Mouse (Mus musculus): Measurements from ENCODE around the gene Phf11c. TPM values are rescaled to one million over a fixed set of nuclear protein-coding genes. Genes with fewer than 3 reads are reported as not detected.

The Phf11c gene
- polyA plus RNA-seq, 2 experiments, result 0.51 to 0.78 TPM

- no peaks in the 10 kb centered on the region for H3K9me3 ChIP-seq (ENCODE audit: control insufficient read depth, low read length)
- DNase-seq (ENCODE audit: low read depth in 3 of 3, low spot score in 3 of 3), result no peak
- 77% methylated on average over 3 of the region's 3 CpGs for WGBS (ENCODE audit: insufficient replicate concordance)
- H3K4me2 ChIP-seq (ENCODE audit: low read depth), result no peak overlapping the region
- TF ChIP-seq EP300 (IDR thresholded peaks at IDR 0.05; ENCODE audit: low read depth), result no peak
- TF ChIP-seq CTCF (IDR thresholded peaks at IDR 0.05; ENCODE audit: low read depth), result no peak
- H3K4me1 ChIP-seq (replicated peaks; ENCODE audit: control insufficient read depth in 2 of 2, insufficient read depth in 2 of 2, low read length in 1 of 2), result peaks cover 4 to 7% of the 10 kb centered on the region in 2 experiments
- H3K36me3 ChIP-seq (replicated peaks; ENCODE audit: control insufficient read depth, insufficient read depth, low read depth), result peaks cover 3% of the 10 kb centered on the region
- no peak overlapping the region for H3K27ac ChIP-seq
- H3K4me3 ChIP-seq (ENCODE audit: insufficient read depth in 1 of 2, low read depth in 2 of 2, low read length in 2 of 2), result no peak overlapping the region
- no peaks in the 10 kb centered on the region for H3K27me3 ChIP-seq (ENCODE audit: control insufficient read depth, insufficient read depth, low read length)
- no peak overlapping the region for H3K9ac ChIP-seq (replicated peaks)
- no peak for ATAC-seq (ENCODE audit: insufficient read depth)
Measured at GRCm38 (mm10) chr14:59437398-59437797, 42.2 kb upstream of the Phf11c start.

GRCm38 (mm10) chr14:59435206-59435605 is 40.0 kb upstream of the Phf11c start:
- no peak overlapping the region for H3K27ac ChIP-seq
- H3K4me1 ChIP-seq (replicated peaks; ENCODE audit: control insufficient read depth in 2 of 2, insufficient read depth in 2 of 2, low read length in 1 of 2), result peaks cover 2 to 4% of the 10 kb centered on the region in 2 experiments
- ATAC-seq (ENCODE audit: insufficient read depth), result no peak

GRCm38 (mm10) chr14:59433902-59434301 is 38.7 kb upstream of the Phf11c start:
- H3K9ac ChIP-seq (replicated peaks), result no peak overlapping the region
- H3K4me3 ChIP-seq (ENCODE audit: insufficient read depth in 1 of 2, low read depth in 2 of 2, low read length in 2 of 2), result no peak overlapping the region
- H3K27ac ChIP-seq, result no peak overlapping the region
- DNase-seq (ENCODE audit: low read depth in 3 of 3, low spot score in 3 of 3) (no peak), ATAC-seq (ENCODE audit: insufficient read depth) (peak; percentile 33; the same call in 1 of the 2 replicates)
- no peaks in the 10 kb centered on the region; a peak in 1 of 4 replicates for H3K4me1 ChIP-seq (replicated peaks; ENCODE audit: control insufficient read depth in 2 of 2, insufficient read depth in 2 of 2, low read length in 1 of 2)
- no peak for TF ChIP-seq EP300 (IDR thresholded peaks at IDR 0.05; ENCODE audit: low read depth)
- WGBS (ENCODE audit: insufficient replicate concordance), result 38% methylated on average over 2 of the region's 2 CpGs
- no peaks in the 10 kb centered on the region for H3K9me3 ChIP-seq (ENCODE audit: control insufficient read depth, low read length)
- H3K36me3 ChIP-seq (replicated peaks; ENCODE audit: control insufficient read depth, insufficient read depth, low read depth), result peaks cover 3% of the 10 kb centered on the region
- no peaks in the 10 kb centered on the region for H3K27me3 ChIP-seq (ENCODE audit: control insufficient read depth, insufficient read depth, low read length)
- no peak overlapping the region for H3K4me2 ChIP-seq (ENCODE audit: low read depth)

More at GRCm38 (mm10) chr14:59435206-59435605, 40.0 kb upstream of the Phf11c start:
- peaks cover 3% of the 10 kb centered on the region for H3K36me3 ChIP-seq (replicated peaks; ENCODE audit: control insufficient read depth, insufficient read depth, low read depth)
- H3K4me3 ChIP-seq (ENCODE audit: insufficient read depth in 1 of 2, low read depth in 2 of 2, low read length in 2 of 2), result no peak overlapping the region
- DNase-seq (ENCODE audit: low read depth in 3 of 3, low spot score in 3 of 3), result no peak
- TF ChIP-seq CTCF (IDR thresholded peaks at IDR 0.05; ENCODE audit: low read depth), result no peak
- TF ChIP-seq EP300 (IDR thresholded peaks at IDR 0.05; ENCODE audit: low read depth), result no peak
- no peak overlapping the region for H3K9ac ChIP-seq (replicated peaks)
- H3K27me3 ChIP-seq (ENCODE audit: control insufficient read depth, insufficient read depth, low read length), result no peaks in the 10 kb centered on the region
- no peaks in the 10 kb centered on the region for H3K9me3 ChIP-seq (ENCODE audit: control insufficient read depth, low read length)
- H3K4me2 ChIP-seq (ENCODE audit: low read depth), result no peak overlapping the region

GRCm38 (mm10) chr14:59430556-59430955 is 35.4 kb upstream of the Phf11c start:
- TF ChIP-seq CTCF (IDR thresholded peaks at IDR 0.05; ENCODE audit: low read depth), result no peak
- TF ChIP-seq EP300 (IDR thresholded peaks at IDR 0.05; ENCODE audit: low read depth), result no peak
- Histone ChIP-seq H3K9ac (replicated peaks) (no peak overlapping the region), H3K4me3 (ENCODE audit: insufficient read depth in 1 of 2, low read depth in 2 of 2, low read length in 2 of 2) (no peak overlapping the region), H3K27me3 (ENCODE audit: control insufficient read depth, insufficient read depth, low read length) (no peaks in the 10 kb centered on the region), H3K4me1 (replicated peaks; ENCODE audit: control insufficient read depth in 2 of 2, insufficient read depth in 2 of 2, low read length in 1 of 2) (no peaks in the 10 kb centered on the region; a peak in 2 of 4 replicates), H3K27ac (no peak overlapping the region), H3K9me3 (ENCODE audit: control insufficient read depth, low read length) (no peaks in the 10 kb centered on the region), H3K36me3 (replicated peaks; ENCODE audit: control insufficient read depth, insufficient read depth, low read depth) (no peaks in the 10 kb centered on the region), H3K4me2 (ENCODE audit: low read depth) (no peak overlapping the region)
- DNase-seq (ENCODE audit: low read depth in 3 of 3, low spot score in 3 of 3) (no peak), ATAC-seq (ENCODE audit: insufficient read depth) (no peak)
- 82% methylated on average over 1 of the region's 1 CpGs for WGBS (ENCODE audit: insufficient replicate concordance)

- no peak for ATAC-seq (ENCODE audit: insufficient read depth)
- TF ChIP-seq CTCF (IDR thresholded peaks at IDR 0.05; ENCODE audit: low read depth) (no peak), EP300 (IDR thresholded peaks at IDR 0.05; ENCODE audit: low read depth) (no peak)
- no peak overlapping the region for H3K9ac ChIP-seq (replicated peaks)
- 72% methylated on average over 11 of the region's 11 CpGs for WGBS (ENCODE audit: insufficient replicate concordance)
- no peaks in the 10 kb centered on the region; a peak in 1 of 4 replicates for H3K4me1 ChIP-seq (replicated peaks; ENCODE audit: control insufficient read depth in 2 of 2, insufficient read depth in 2 of 2, low read length in 1 of 2)
- H3K4me3 ChIP-seq (ENCODE audit: insufficient read depth in 1 of 2, low read depth in 2 of 2, low read length in 2 of 2), result no peak overlapping the region
- peaks cover 3% of the 10 kb centered on the region for H3K36me3 ChIP-seq (replicated peaks; ENCODE audit: control insufficient read depth, insufficient read depth, low read depth)
- DNase-seq (ENCODE audit: low read depth in 3 of 3, low spot score in 3 of 3), result no peak
- H3K27me3 ChIP-seq (ENCODE audit: control insufficient read depth, insufficient read depth, low read length), result no peaks in the 10 kb centered on the region
- H3K9me3 ChIP-seq (ENCODE audit: control insufficient read depth, low read length), result no peaks in the 10 kb centered on the region
- no peak overlapping the region for H3K4me2 ChIP-seq (ENCODE audit: low read depth)
- no peak overlapping the region for H3K27ac ChIP-seq
Measured at GRCm38 (mm10) chr14:59422912-59423663, 27.9 kb upstream of the Phf11c start.
